Mouse (Mus musculus): ENCODE measurements around the gene Fgl2. TPM values are rescaled to one million over a fixed set of nuclear protein-coding genes. Genes with fewer than 3 reads are reported as not detected.

Gene Fgl2
- 5.8 and 7.1 TPM in 2 replicates for polyA plus RNA-seq (2015; fragmentation: Nextera tagmentation; extraction: Ambion mirVana)

DNA sequence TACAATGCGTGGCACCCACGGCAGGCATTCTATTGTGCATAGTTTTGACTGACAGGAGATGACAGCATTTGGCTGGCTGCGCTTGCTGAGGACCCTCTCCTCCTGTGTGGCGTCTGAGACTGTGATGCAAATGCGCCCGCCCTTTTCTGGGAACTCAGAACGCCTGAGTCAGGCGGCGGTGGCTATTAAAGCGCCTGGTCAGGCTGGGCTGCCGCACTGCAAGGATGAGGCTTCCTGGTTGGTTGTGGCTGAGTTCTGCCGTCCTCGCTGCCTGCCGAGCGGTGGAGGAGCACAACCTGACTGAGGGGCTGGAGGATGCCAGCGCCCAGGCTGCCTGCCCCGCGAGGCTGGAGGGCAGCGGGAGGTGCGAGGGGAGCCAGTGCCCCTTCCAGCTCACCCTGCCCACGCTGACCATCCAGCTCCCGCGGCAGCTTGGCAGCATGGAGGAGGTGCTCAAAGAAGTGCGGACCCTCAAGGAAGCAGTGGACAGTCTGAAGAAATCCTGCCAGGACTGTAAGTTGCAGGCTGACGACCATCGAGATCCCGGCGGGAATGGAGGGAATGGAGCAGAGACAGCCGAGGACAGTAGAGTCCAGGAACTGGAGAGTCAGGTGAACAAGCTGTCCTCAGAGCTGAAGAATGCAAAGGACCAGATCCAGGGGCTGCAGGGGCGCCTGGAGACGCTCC, at the start of gene Fgl2:
Gene Fgl2 (plus strand): TSS at position 150 of the 687 bp plus-strand sequence.

GRCm38 (mm10) chr5:21424614-21425602, 52.5 kb downstream of the Fgl2 start, which contains the start of the genes Ccdc146 and Fam185a:
Gene Ccdc146 (minus strand): TSS chr5:21424677.
Gene Fam185a (plus strand): TSS chr5:21424958.

Other genes starting within 250 kb of the Fgl2 start
- 2.8 and 3.3 TPM in 2 replicates for gene Gsap, start 186.4 kb upstream of the Fgl2 start, polyA plus RNA-seq (2015; fragmentation: Nextera tagmentation; extraction: Ambion mirVana)
- 0.40 and 1.0 TPM in 2 replicates for gene Ccdc146, start 52.0 kb downstream of the Fgl2 start, polyA plus RNA-seq (2015; fragmentation: Nextera tagmentation; extraction: Ambion mirVana)
- gene Fam185a, start 52.3 kb downstream of the Fgl2 start, polyA plus RNA-seq (2015; fragmentation: Nextera tagmentation; extraction: Ambion mirVana) = 2.1 and 2.3 TPM in 2 replicates
- gene Lrrc17, start 170.9 kb downstream of the Fgl2 start, polyA plus RNA-seq (2015; fragmentation: Nextera tagmentation; extraction: Ambion mirVana) = 53.2 and 68.5 TPM in 2 replicates